Mouse (Mus musculus) small intestine, adult 2 months (tissue): ENCODE results near the gene Appl2.

Experiments
- CTCF ChIP-seq: fragments of 200-500 bp; IDR thresholded peaks from 2 replicates; pipeline ENCODE4 v1.5.1; 2012; ENCODE audit warnings: low read depth, mild to moderate bottlenecking, control low read depth, inconsistent platforms, low read length, moderate library complexity, mixed read lengths; ENCODE audit not compliant: insufficient replicate concordance, insufficient read length; ENCODE audit errors: extremely low read depth
- POLR2A ChIP-seq: fragments of 200-500 bp; IDR thresholded peaks from 2 replicates; pipeline ENCODE4 v1.6.1; 2012; ENCODE audit warnings: low read depth, mild to moderate bottlenecking, control low read depth, inconsistent platforms, low read length, moderate library complexity

DNA sequence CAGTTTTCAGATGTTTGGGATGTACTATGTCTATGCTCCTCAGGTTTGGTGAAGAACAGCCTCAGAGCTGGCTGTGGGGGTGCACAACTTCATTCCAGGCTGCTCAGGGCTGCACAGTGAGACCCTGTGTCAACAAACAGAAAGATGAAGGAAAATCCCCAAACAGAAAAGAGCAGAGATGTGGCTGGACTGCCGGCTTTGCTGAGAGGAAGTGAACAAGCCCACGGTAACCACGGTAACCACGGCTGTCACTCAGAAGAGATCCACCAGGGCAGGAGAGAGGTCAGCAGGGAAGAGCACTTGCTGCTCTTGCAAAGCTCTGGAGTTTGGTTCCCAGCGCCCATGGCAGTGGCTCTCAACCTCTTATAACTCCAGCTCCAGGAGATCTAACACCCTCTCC is 14.1 kb downstream of the Appl2 start:
- TF ChIP-seq CTCF, result no peak
- no peak for TF ChIP-seq POLR2A
